Mouse (Mus musculus) stomach, postnatal 0 days (tissue): Measurements from ENCODE around the gene Gpank1. TPM values are rescaled to one million over a fixed set of nuclear protein-coding genes. Genes with fewer than 3 reads are reported as not detected.
A peak's percentile ranks its signal among the peaks of the same experiment; 100 is the strongest.

Source experiments
- ATAC-seq: fragments of 200-750 bp; cut with Nextera tagmentation; 2 replicates; pipeline ENCODE4 v1.8.0; 2017; ENCODE audit not compliant: low FRiP score, low TSS enrichment
- DNase-seq: peaks from one replicate; pipeline ENCODE4 v3.0.0-alpha.2; 2016; ENCODE audit warnings: low spot score
- H3K27ac ChIP-seq: fragments of 300-500 bp; sonication (generic); replicated peaks from 2 replicates; pipeline ENCODE4 v1.5.1; 2014; ENCODE audit warnings: mild to moderate bottlenecking, control low read depth
- H3K27me3 ChIP-seq: fragments of 300-500 bp; sonication (generic); 2 replicates; pipeline ENCODE4 v1.6.1; 2014; ENCODE audit warnings: low read length; ENCODE audit not compliant: control insufficient read depth, insufficient read depth
- H3K36me3 ChIP-seq: fragments of 300-500 bp; sonication (generic); 2 replicates; pipeline ENCODE4 v1.6.1; 2014; ENCODE audit warnings: low read length, mixed read lengths; ENCODE audit not compliant: control insufficient read depth, insufficient read depth
- H3K4me1 ChIP-seq: fragments of 300-500 bp; sonication (generic); replicated peaks from 2 replicates; pipeline ENCODE4 v1.6.1; 2014; ENCODE audit warnings: antibody characterized with exemption; ENCODE audit not compliant: control insufficient read depth, insufficient read depth
- H3K4me2 ChIP-seq: fragments of 300-500 bp; sonication (generic); replicated peaks from 2 replicates; pipeline ENCODE4 v1.6.1; 2014; ENCODE audit warnings: low read depth, mild to moderate bottlenecking, control low read depth, moderate library complexity
- H3K4me3 ChIP-seq: fragments of 300-500 bp; sonication (generic); 2 replicates; pipeline ENCODE4 v1.5.1; 2014; ENCODE audit warnings: low read depth, low read length, control low read depth
- H3K9ac ChIP-seq: fragments of 300-500 bp; sonication (generic); 2 replicates; pipeline ENCODE4 v1.6.1; 2014; ENCODE audit warnings: mild to moderate bottlenecking, low read length, control low read depth, mixed read lengths
- H3K9me3 ChIP-seq: fragments of 300-500 bp; sonication (generic); 2 replicates; pipeline ENCODE4 v1.6.1; 2016; ENCODE audit warnings: low read length; ENCODE audit not compliant: control insufficient read depth
- CTCF ChIP-seq: IDR thresholded peaks from 2 replicates; pipeline ENCODE4 v1.5.1; 2016; ENCODE audit warnings: antibody characterized with exemption, low read depth, mild to moderate bottlenecking, moderate library complexity
- EP300 ChIP-seq: optimal IDR thresholded peaks from 2 replicates; pipeline ENCODE3; 2016; ENCODE audit warnings: antibody characterized with exemption
- WGBS: fragments of 180-500 bp; shearing (Covaris S2); extraction: QIAGEN DNeasy Blood & Tissue Kit; methylation state at CpG from one replicate; pipeline ENCODE4 v1.1.7; 2014; 5-methylcytosine and 5-hydroxymethylcytosine counted together
- polyA plus RNA-seq: library from polyadenylated mRNA; unstranded; fragments of >200 nt; fragmentation: Nextera tagmentation; extraction: Ambion mirVana; gene quantifications from 2 replicates; pipeline ENCODE4 v1.2.1, GENCODE M21; 2015

Gene Gpank1
- polyA plus RNA-seq, 1 experiment from 2014 or later = 11.3 TPM

DNA sequence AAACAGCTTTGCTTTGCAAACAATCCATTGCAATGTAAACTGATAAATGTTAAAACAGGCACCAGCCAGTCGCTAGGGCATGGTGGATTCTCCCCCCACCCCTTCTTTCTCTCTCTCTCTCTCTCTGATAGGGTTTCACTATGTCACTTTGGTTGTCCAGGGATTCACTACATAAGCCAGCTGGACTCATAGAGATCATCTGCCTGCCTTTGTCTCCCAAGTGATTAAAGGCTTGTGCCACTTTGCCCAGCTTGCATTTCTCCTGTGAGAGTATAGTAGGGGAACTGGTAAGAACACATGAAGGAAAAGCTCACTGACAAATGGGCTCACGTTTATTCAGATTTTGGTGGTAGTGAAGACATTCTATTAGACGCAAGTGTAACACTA lies 10.9 kb downstream of the Gpank1 start:
- DNase-seq = no peak
- no peaks in the 10 kb centered on the region; the same call in none of the 2 replicates for H3K36me3 ChIP-seq
- H3K27me3 ChIP-seq = no peaks in the 10 kb centered on the region
- H3K4me1 ChIP-seq = no peaks in the 10 kb centered on the region
- no peak for ATAC-seq
- 67% methylated on average over 3 of the region's 3 CpGs for WGBS
- no peak overlapping the region for H3K4me2 ChIP-seq
- no peak overlapping the region for H3K4me3 ChIP-seq
- no peak overlapping the region for H3K27ac ChIP-seq
- TF ChIP-seq EP300 (no peak), CTCF (no peak)
- H3K9ac ChIP-seq = no peak overlapping the region
- H3K9me3 ChIP-seq = no peaks in the 10 kb centered on the region

- DNase-seq (no peak), ATAC-seq (no peak)
- no peaks in the 10 kb centered on the region for H3K9me3 ChIP-seq
- peaks cover 3% of the 10 kb centered on the region for H3K36me3 ChIP-seq
- H3K27me3 ChIP-seq = no peaks in the 10 kb centered on the region
- no peaks in the 10 kb centered on the region for H3K4me1 ChIP-seq
- TF ChIP-seq EP300 = no peak
- no peak for TF ChIP-seq CTCF
- no peak overlapping the region for H3K9ac ChIP-seq
- 91% methylated on average over 7 of the region's 7 CpGs for WGBS
- H3K4me3 ChIP-seq = no peak overlapping the region
- no peak overlapping the region for H3K4me2 ChIP-seq
- H3K27ac ChIP-seq = no peak overlapping the region
Measured at GRCm38 (mm10) chr17:35133517-35133916, 12.3 kb downstream of the Gpank1 start.

DNA sequence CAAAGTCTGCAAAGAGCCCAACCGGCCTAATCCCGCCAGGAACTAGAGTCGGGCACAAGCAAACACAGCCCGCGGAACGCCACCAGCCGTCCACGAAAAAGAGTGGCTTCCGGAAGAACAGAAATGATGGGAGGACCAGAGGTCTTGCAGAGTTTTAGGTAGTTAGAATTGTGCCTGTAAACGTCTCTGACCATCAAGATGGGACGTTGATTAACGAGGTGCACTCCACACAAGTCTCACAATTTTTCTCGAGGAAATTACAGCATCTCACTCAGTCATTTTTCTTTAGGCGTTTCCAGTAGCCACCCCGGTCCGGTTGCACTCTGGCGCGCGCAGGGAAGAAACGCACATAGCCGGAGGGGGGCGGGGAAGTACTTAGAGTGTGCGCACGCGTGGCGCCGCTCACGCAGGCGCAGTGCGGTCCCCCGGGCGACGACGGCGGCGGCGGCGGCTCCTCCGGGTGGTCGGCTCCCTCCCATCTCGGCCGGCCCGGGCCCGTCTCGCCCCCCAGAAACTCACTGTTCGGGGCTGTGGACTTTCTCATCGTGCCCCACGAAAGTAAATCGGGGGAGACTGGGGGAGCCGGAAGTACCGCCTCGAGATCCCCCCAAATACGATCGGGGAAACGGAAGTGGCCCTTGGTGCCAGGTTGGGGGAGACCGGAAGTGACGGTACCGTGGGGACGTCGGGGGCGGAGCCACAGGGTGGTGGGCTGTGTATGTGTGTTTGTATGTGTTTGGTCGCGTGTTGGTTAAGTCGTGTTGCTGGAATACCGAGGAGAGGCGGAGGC lies 13.7 kb downstream of the Gpank1 start, which contains the start of gene Bag6:
Gene Bag6, plus strand, starts transcription at position 378 of the 790 bp plus-strand sequence.
- Histone ChIP-seq H3K4me2 (peak within 1 kb of the TSS; percentile 77), H3K4me3 (peak within 1 kb of the TSS; percentile 78), H3K27ac (peak within 1 kb of the TSS; percentile 96), H3K36me3 (peaks cover 9% of the 10 kb centered on the region), H3K4me1 (no peaks in the 10 kb centered on the region), H3K9me3 (no peaks in the 10 kb centered on the region), H3K27me3 (no peaks in the 10 kb centered on the region), H3K9ac (peak within 1 kb of the TSS; percentile 88)
- peak; percentile 92 for TF ChIP-seq EP300
- peak; percentile 31; the same call in 1 of the 2 replicates for TF ChIP-seq CTCF
- peak; percentile 90 for ATAC-seq
- peak; percentile 93 for DNase-seq
- WGBS = under 1% methylated on average over 66 of the region's 66 CpGs

GRCm38 (mm10) chr17:35135591-35136320 lies 14.5 kb downstream of the Gpank1 start:
- peak overlapping the region; percentile 77 for H3K4me2 ChIP-seq
- H3K4me3 ChIP-seq = peak overlapping the region; percentile 78
- no peak for DNase-seq
- no peaks in the 10 kb centered on the region for H3K27me3 ChIP-seq
- H3K9me3 ChIP-seq = no peaks in the 10 kb centered on the region
- no peak for TF ChIP-seq CTCF
- TF ChIP-seq EP300 = no peak
- peak; percentile 63 for ATAC-seq
- no peaks in the 10 kb centered on the region for H3K4me1 ChIP-seq
- H3K27ac ChIP-seq = peak overlapping the region; percentile 96
- peaks cover 15% of the 10 kb centered on the region for H3K36me3 ChIP-seq
- WGBS = under 1% methylated on average over 41 of the region's 43 CpGs
- peak overlapping the region; percentile 88 for H3K9ac ChIP-seq

DNA sequence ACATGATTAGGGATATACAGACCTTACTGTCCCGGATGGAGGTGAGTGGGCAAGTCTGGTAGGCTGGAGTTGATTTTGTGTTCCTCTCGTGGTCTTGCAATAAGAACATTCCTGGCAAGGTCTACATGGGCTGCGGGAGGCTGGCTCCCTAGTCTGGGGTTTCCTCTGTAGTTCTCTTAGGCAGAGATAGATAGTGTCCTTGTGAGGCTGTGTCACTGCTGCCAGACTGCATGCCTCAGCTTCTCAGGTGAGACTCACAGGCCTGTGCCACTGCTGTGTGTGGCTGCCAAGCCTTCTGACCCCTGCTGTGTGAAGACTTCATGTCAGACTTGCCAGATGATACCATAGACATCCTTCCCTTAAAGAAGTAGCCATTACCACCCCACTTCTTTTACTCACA lies 18.0 kb downstream of the Gpank1 start:
- no peak for ATAC-seq
- no peak overlapping the region for H3K9ac ChIP-seq
- DNase-seq = no peak
- no peak overlapping the region for H3K27ac ChIP-seq
- H3K4me1 ChIP-seq = no peaks in the 10 kb centered on the region
- H3K4me3 ChIP-seq = no peak overlapping the region
- H3K4me2 ChIP-seq = no peak overlapping the region
- TF ChIP-seq EP300 (no peak), CTCF (no peak)
- no peaks in the 10 kb centered on the region for H3K27me3 ChIP-seq
- H3K9me3 ChIP-seq = no peaks in the 10 kb centered on the region
- peaks cover 42% of the 10 kb centered on the region for H3K36me3 ChIP-seq
- WGBS = 92% methylated on average over 3 of the region's 3 CpGs
